Mouse (Mus musculus) heart, embryonic 15.5 days (tissue): Measurements from ENCODE around the gene Clint1. TPM values are rescaled to one million over a fixed set of nuclear protein-coding genes. Genes with fewer than 3 reads are reported as not detected.

ENCODE experiments used
- ATAC-seq: fragments of 200-750 bp; cut with Nextera tagmentation; replicated peaks from 2 replicates; pipeline ENCODE4 v1.8.0; 2017; ENCODE audit warnings: low read depth, moderate TSS enrichment; ENCODE audit not compliant: insufficient number of reproducible peaks, insufficient read depth, low FRiP score
- H3K27ac ChIP-seq: fragments of 300-500 bp; sonication (generic); 2 replicates; pipeline ENCODE4 v1.5.1; 2015; ENCODE audit warnings: mild to moderate bottlenecking, inconsistent platforms
- H3K27me3 ChIP-seq: fragments of 300-500 bp; sonication (generic); 2 replicates; pipeline ENCODE4 v1.6.1; 2015; ENCODE audit warnings: inconsistent platforms
- H3K36me3 ChIP-seq: fragments of 300-500 bp; sonication (generic); 2 replicates; pipeline ENCODE4 v1.6.1; 2015; ENCODE audit warnings: mild to moderate bottlenecking, inconsistent platforms
- H3K4me1 ChIP-seq: fragments of 300-500 bp; sonication (generic); replicated peaks from 2 replicates; pipeline ENCODE4 v1.6.1; 2015; ENCODE audit warnings: inconsistent platforms
- H3K4me2 ChIP-seq: fragments of 300-500 bp; sonication (generic); 2 replicates; pipeline ENCODE4 v1.6.1; 2015; ENCODE audit warnings: inconsistent platforms, mild to moderate bottlenecking, moderate library complexity
- H3K4me3 ChIP-seq: fragments of 300-500 bp; sonication (generic); 2 replicates; pipeline ENCODE4 v1.5.1; 2015; ENCODE audit warnings: mild to moderate bottlenecking, inconsistent platforms
- H3K9ac ChIP-seq: fragments of 300-500 bp; sonication (generic); 2 replicates; pipeline ENCODE4 v1.6.1; 2015; ENCODE audit warnings: mild to moderate bottlenecking, inconsistent platforms
- H3K9me3 ChIP-seq: fragments of 300-500 bp; sonication (generic); replicated peaks from 2 replicates; pipeline ENCODE4 v1.6.1; 2016; ENCODE audit warnings: inconsistent platforms
- WGBS: fragments of 180-500 bp; shearing (Covaris S2); methylation state at CpG from one replicate; pipeline ENCODE4 v1.1.7; 2015; ENCODE audit warnings: mixed read lengths; 5-methylcytosine and 5-hydroxymethylcytosine counted together
- polyA plus RNA-seq: library from polyadenylated mRNA; unstranded; fragments of >200 nt; fragmentation: Nextera tagmentation; extraction: Ambion mirVana; gene quantifications from 2 replicates; pipeline ENCODE4 v1.2.1, GENCODE M21; 2015

The Clint1 gene
- polyA plus RNA-seq, 1 experiment from 2014 or later: 44.4 TPM

GRCm38 (mm10) chr11:45884029-45884428 is 32.2 kb downstream of the Clint1 start:
- no peak overlapping the region for H3K4me3 ChIP-seq
- no peaks in the 10 kb centered on the region for H3K27me3 ChIP-seq
- WGBS: 37% methylated on average over 4 of the region's 4 CpGs
- H3K4me2 ChIP-seq: peak overlapping the region; percentile 28; the same call in 1 of the 2 replicates
- ATAC-seq: no peak
- H3K4me1 ChIP-seq: peaks cover 36% of the 10 kb centered on the region
- H3K9me3 ChIP-seq: no peaks in the 10 kb centered on the region
- no peak overlapping the region for H3K27ac ChIP-seq
- H3K9ac ChIP-seq: no peak overlapping the region
- H3K36me3 ChIP-seq: peaks cover 8% of the 10 kb centered on the region; the same call in 1 of the 2 replicates

DNA sequence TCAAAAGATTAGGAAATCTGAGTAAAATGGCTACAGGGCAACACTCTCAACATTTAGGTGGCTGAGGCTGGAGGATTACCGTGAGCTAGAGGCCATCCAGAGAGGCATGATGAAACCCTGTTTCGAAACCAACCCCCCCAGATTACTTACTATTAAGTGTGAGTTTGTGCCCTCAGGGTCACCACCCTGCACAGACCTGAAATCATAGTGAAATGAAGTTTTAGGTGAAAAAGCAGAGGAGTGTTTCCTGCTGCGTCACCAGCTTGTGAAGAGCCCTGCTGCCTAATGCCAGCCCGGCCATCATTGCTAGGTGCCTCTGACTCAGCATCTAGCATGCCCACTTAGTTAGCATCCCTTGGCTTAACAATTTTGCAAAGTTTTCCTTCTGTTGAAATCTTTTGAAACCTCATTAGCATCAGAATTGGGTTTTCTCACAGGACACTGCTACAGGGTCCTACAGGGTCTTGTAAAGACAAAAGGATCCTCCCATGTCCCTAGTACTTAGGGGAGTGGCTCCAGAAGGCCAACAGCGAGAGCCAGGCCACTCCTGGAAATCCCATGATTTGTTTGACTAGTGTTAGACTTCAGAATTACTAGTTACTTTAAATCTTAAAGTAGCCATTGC is 33.9 kb downstream of the Clint1 start:
- Histone ChIP-seq H3K4me1 (peaks cover 20% of the 10 kb centered on the region), H3K9ac (no peak overlapping the region), H3K4me3 (no peak overlapping the region), H3K27ac (no peak overlapping the region), H3K27me3 (no peaks in the 10 kb centered on the region), H3K36me3 (peaks cover 13% of the 10 kb centered on the region), H3K4me2 (no peak overlapping the region), H3K9me3 (no peaks in the 10 kb centered on the region)
- ATAC-seq: no peak
- 86% methylated on average over 5 of the region's 5 CpGs for WGBS

DNA sequence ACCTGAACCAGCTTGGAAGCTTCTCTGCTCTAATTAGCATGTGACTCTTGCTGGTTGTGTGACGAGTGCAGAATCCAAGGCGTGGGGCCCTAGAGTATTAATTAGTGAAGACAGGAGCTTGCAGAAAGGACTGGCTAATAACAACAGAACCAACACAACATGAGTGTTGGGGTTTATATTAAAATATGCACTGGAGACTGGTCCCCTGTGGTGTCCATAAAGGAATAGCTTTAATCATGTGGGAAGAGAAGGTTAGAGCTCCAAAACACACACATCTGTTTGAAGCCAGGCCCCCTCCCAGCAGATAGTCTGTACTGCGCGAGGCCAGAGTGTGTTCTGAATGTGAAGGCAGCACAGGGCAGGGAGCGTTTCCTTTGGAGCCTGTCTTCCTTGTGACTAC is 34.7 kb downstream of the Clint1 start:
- 90% methylated on average over 5 of the region's 5 CpGs for WGBS
- no peaks in the 10 kb centered on the region for H3K9me3 ChIP-seq
- H3K4me2 ChIP-seq: no peak overlapping the region
- no peak for ATAC-seq
- H3K27me3 ChIP-seq: no peaks in the 10 kb centered on the region
- H3K4me1 ChIP-seq: peaks cover 16% of the 10 kb centered on the region
- no peak overlapping the region for H3K4me3 ChIP-seq
- peaks cover 22% of the 10 kb centered on the region for H3K36me3 ChIP-seq
- H3K27ac ChIP-seq: no peak overlapping the region
- H3K9ac ChIP-seq: no peak overlapping the region

GRCm38 (mm10) chr11:45888471-45889030 is 36.7 kb downstream of the Clint1 start:
- Histone ChIP-seq H3K27ac (no peak overlapping the region), H3K4me1 (peaks cover 10% of the 10 kb centered on the region), H3K4me3 (no peak overlapping the region), H3K9me3 (no peaks in the 10 kb centered on the region), H3K9ac (no peak overlapping the region), H3K27me3 (no peaks in the 10 kb centered on the region), H3K4me2 (no peak overlapping the region), H3K36me3 (peaks cover 31% of the 10 kb centered on the region)
- 88% methylated on average over 9 of the region's 9 CpGs for WGBS
- ATAC-seq: no peak

DNA sequence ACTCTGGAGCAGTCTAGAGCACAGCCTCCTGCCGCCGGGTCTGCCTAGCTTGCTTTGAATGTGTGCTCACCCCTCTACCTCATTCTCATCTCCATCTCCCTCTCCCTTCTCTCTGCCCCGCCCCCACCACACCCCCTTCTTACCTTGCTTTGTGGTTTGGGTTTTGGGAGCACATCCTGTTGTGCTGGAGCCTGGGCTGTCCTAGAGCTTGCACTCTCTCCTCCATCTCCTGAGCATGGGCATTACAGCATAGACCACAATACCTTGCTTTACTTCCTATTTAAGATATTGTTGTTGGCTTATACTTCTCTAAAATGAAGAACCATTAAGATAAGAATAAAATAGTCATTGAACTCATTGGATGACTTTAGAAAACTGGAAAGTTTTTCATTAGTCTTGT is 38.1 kb downstream of the Clint1 start:
- Histone ChIP-seq H3K27ac (no peak overlapping the region), H3K4me3 (no peak overlapping the region), H3K9me3 (no peaks in the 10 kb centered on the region), H3K4me2 (no peak overlapping the region), H3K9ac (no peak overlapping the region), H3K4me1 (peaks cover 7% of the 10 kb centered on the region; the same call in 1 of the 2 replicates), H3K27me3 (no peaks in the 10 kb centered on the region), H3K36me3 (peaks cover 46% of the 10 kb centered on the region)
- 82% methylated on average over 3 of the region's 3 CpGs for WGBS
- no peak for ATAC-seq

GRCm38 (mm10) chr11:45890423-45890822 is 38.6 kb downstream of the Clint1 start:
- no peaks in the 10 kb centered on the region for H3K27me3 ChIP-seq
- H3K4me2 ChIP-seq: no peak overlapping the region
- H3K9ac ChIP-seq: no peak overlapping the region
- H3K36me3 ChIP-seq: peaks cover 50% of the 10 kb centered on the region
- 90% methylated on average over 20 of the region's 20 CpGs for WGBS
- no peak for ATAC-seq
- no peaks in the 10 kb centered on the region for H3K9me3 ChIP-seq
- H3K27ac ChIP-seq: no peak overlapping the region
- H3K4me1 ChIP-seq: peaks cover 7% of the 10 kb centered on the region; the same call in 1 of the 2 replicates
- H3K4me3 ChIP-seq: no peak overlapping the region

DNA sequence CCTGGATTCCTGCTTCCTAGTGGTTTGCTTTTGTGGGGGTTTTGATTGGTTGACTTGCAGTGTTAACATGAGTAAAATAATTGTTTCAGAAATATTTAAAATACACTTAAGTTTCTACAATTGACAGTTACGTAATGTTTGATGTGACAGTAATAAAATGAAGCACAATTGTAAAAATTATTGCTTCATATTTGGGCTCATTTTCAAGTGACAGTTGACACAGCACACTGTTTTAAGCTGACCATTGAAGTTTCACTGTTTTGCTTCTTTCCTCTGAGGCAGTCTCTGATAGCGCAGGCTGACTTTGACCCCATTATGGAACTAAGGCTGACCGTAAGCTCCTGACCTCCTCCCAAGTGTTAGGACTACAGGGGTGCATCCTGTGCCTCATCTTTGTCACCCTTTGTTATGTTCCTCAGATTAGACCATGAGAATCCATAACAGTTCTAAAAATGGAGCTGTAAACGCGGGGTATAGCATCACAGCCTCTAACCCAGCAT is 41.1 kb downstream of the Clint1 start:
- H3K9me3 ChIP-seq: no peaks in the 10 kb centered on the region
- peaks cover 52% of the 10 kb centered on the region for H3K36me3 ChIP-seq
- H3K4me2 ChIP-seq: no peak overlapping the region
- H3K27me3 ChIP-seq: no peaks in the 10 kb centered on the region
- no peak overlapping the region for H3K9ac ChIP-seq
- no peak overlapping the region for H3K4me3 ChIP-seq
- H3K27ac ChIP-seq: no peak overlapping the region
- 62% methylated on average over 5 of the region's 5 CpGs for WGBS
- ATAC-seq: no peak
- peaks cover 7% of the 10 kb centered on the region; the same call in 1 of the 2 replicates for H3K4me1 ChIP-seq

DNA sequence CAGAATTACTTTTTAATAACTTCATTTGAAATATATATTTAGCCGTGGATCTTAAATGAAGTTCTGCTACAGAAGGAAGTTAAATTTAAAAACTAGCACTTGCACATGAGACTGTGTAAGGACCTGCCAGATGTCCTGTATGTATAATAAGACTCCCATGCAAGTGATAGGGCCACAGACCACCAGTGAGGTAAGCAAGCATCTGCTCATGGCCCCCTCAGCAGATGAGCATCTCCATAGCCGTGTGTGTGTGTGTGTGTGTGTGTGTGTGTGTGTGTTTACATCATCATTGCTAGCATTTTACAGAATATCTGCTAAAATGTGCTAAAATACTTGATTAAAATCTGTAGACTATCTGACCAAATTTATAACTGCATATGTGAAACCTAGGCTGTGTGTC is 45.5 kb downstream of the Clint1 start:
- Histone ChIP-seq H3K4me3 (no peak overlapping the region), H3K27ac (no peak overlapping the region), H3K9me3 (no peaks in the 10 kb centered on the region), H3K9ac (no peak overlapping the region), H3K27me3 (no peaks in the 10 kb centered on the region), H3K4me1 (peaks cover 15% of the 10 kb centered on the region), H3K4me2 (no peak overlapping the region), H3K36me3 (peaks cover 33% of the 10 kb centered on the region)
- no peak for ATAC-seq
- WGBS: 86% methylated on average over 2 of the region's 2 CpGs

DNA sequence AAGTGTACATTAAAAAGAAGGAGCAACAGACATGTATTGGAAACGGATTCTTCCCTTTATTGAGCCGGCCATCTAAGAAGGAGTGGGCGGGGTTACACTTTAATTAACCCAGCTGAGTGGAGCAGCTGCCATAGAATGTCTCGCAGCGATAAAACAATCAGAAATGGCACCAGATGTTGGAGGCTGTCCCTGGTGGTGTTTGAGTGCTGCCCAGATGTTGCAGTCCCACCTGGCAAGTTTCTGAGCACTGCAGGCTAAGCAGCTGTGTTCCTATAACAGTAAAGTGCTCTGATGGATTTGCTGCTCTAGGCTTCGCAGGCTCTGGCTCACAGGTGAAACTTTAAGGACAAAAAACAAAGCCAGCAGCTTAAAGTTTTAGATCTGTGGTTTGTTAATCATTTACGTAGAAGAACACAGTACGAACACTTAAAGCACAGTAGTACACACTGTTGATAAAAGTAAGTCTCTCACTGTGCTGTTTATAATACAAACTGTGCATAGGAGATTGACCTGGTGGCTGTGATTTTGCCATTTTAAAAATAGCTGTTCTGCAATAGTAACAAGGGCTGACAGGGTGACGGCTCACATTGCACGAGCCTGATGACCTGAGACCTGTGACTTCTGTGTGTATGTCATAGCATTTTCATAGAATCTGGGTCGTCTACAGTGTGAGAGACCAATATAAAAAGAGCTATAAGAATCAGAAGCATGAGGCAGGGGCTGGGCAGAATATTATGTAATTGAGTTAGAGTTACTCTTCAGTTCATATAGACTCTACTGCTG is 48.6 kb downstream of the Clint1 start:
- H3K9ac ChIP-seq: no peak overlapping the region
- H3K27me3 ChIP-seq: no peaks in the 10 kb centered on the region
- H3K4me3 ChIP-seq: no peak overlapping the region
- H3K27ac ChIP-seq: peak overlapping the region; percentile 71
- no peak for ATAC-seq
- H3K36me3 ChIP-seq: peaks cover 29% of the 10 kb centered on the region
- peaks cover 7% of the 10 kb centered on the region for H3K4me1 ChIP-seq
- H3K9me3 ChIP-seq: no peaks in the 10 kb centered on the region
- H3K4me2 ChIP-seq: no peak overlapping the region
- 64% methylated on average over 11 of the region's 11 CpGs for WGBS

DNA sequence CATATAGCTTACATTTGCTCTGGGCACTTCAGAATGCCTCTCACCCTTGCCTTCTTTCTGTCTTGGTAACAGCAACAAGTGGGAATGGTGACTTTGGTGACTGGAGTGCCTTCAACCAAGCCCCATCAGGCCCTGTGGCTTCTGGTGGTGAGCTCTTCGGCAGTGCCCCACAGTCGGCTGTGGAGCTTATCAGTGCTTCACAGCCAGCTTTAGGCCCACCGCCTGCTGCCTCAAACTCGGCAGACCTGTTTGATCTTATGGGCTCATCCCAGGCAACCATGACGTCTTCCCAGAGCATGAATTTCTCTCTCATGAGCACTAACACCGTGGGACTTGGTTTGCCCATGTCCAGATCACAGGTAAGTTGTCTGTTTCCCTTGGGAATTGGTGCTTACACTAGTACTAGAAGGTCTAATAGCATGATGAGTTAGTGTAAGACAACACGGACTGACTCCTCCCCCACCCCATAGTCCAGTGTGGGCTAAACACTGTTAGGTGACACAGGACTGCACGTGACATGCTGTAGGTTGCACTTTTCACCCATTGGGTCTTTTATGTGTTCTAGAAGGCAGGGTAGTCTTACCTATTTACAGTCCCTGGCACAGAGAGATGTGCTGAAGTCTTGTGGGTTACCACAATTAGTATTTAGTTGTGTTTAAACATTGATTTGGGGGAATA is 54.4 kb downstream of the Clint1 start:
- Histone ChIP-seq H3K36me3 (peaks cover 69% of the 10 kb centered on the region), H3K27me3 (no peaks in the 10 kb centered on the region), H3K9me3 (no peaks in the 10 kb centered on the region), H3K4me1 (no peaks in the 10 kb centered on the region), H3K4me3 (no peak overlapping the region), H3K4me2 (no peak overlapping the region), H3K9ac (no peak overlapping the region), H3K27ac (no peak overlapping the region)
- no peak for ATAC-seq
- 76% methylated on average over 8 of the region's 8 CpGs for WGBS

- Histone ChIP-seq H3K9ac (no peak overlapping the region), H3K9me3 (no peaks in the 10 kb centered on the region), H3K27me3 (no peaks in the 10 kb centered on the region), H3K4me3 (no peak overlapping the region), H3K4me2 (no peak overlapping the region), H3K36me3 (peaks cover 76% of the 10 kb centered on the region), H3K27ac (no peak overlapping the region), H3K4me1 (no peaks in the 10 kb centered on the region)
- no peak for ATAC-seq
- WGBS: 69% methylated on average over 5 of the region's 5 CpGs
Observed at GRCm38 (mm10) chr11:45907301-45907700, 55.5 kb downstream of the Clint1 start.
